11 mouse cellular contexts compared by ENCODE assay signal in the genomic region with DNA sequence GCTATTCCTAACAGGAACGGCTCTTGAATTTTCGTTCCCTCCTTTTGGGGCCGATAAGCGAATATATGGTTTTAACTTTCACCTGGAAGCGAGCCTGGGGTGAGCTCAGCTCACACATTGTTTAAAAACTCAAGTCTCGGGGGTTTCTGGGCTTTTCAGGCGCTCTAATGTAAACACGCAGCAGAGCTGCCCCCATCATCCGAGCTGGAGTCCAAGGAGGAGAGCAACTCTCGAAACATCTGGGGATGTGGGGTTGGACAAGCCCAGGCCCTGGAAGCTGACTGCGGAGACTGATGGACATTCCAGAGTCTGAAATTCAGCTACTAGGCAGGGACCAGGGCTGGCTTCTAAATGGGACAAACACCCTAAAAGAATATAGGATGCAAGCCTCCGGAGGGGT. TPM values are rescaled to one million over a fixed set of nuclear protein-coding genes. Genes with fewer than 3 reads are reported as not detected.
DNase-seq lines count a peak whose midpoint lies in the region; ATAC-seq lines count a peak whose summit lies in the region.
"Had no signal": no experiment of that assay in that cellular context is flagged by ENCODE, and none has a peak within 500 bp of the region (broad histone marks: within the 10 kb centered on the region; RNA-seq: fewer than 3 reads in every experiment).

No protein-coding gene starts in this region.

- H3K9ac ChIP-seq in heart, embryonic 11.5 days (ENCODE audit: low read depth, low read length) = peak overlapping the region; percentile 81
- H3K9ac ChIP-seq in lung, embryonic 16.5 days (ENCODE audit: low read length) = peak overlapping the region; percentile 5; the same call in 1 of the 2 replicates
- no peak overlapping the region for H3K9ac ChIP-seq in intestine, embryonic 15.5 days
- no peak overlapping the region for H3K9ac ChIP-seq in stomach, embryonic 14.5 days (replicated peaks; ENCODE audit: low read depth, low read length)

- peak overlapping the region; percentile 89 for H3K4me2 ChIP-seq in heart, embryonic 11.5 days
- peak overlapping the region; percentile 88 for H3K4me2 ChIP-seq in lung, embryonic 16.5 days (ENCODE audit: low read depth, low read length)
- peak overlapping the region; percentile 88 for H3K4me2 ChIP-seq in intestine, embryonic 15.5 days (replicated peaks)
- H3K4me2 ChIP-seq in stomach, embryonic 14.5 days (replicated peaks; ENCODE audit: low read depth, low read length) = peak overlapping the region; percentile 70

- peaks cover 17% of the 10 kb centered on the region; the same call in 1 of the 2 replicates for H3K4me1 ChIP-seq in heart, embryonic 11.5 days (ENCODE audit: control insufficient read depth, insufficient read depth, low read length)
- H3K4me1 ChIP-seq in lung, embryonic 16.5 days (replicated peaks; ENCODE audit: control insufficient read depth, insufficient read depth, low read length) = peaks cover 13% of the 10 kb centered on the region
- H3K4me1 ChIP-seq in intestine, embryonic 15.5 days (replicated peaks) = peaks cover 12% of the 10 kb centered on the region
- H3K4me1 ChIP-seq in stomach, embryonic 14.5 days (ENCODE audit: control insufficient read depth, insufficient read depth, low read length) = peaks cover 8% of the 10 kb centered on the region; the same call in 1 of the 2 replicates

- H3K27me3 ChIP-seq in heart, embryonic 11.5 days (ENCODE audit: control insufficient read depth, insufficient read depth, low read length) = no peaks in the 10 kb centered on the region
- no peaks in the 10 kb centered on the region for H3K27me3 ChIP-seq in lung, embryonic 16.5 days (ENCODE audit: control insufficient read depth, insufficient read depth, low read depth, low read length)
- no peaks in the 10 kb centered on the region; the same call in 1 of the 2 replicates for H3K27me3 ChIP-seq in intestine, embryonic 15.5 days (replicated peaks)
- H3K27me3 ChIP-seq in stomach, embryonic 14.5 days (ENCODE audit: control insufficient read depth, insufficient read depth, low read length) = no peaks in the 10 kb centered on the region

- no peak overlapping the region for H3K27ac ChIP-seq in heart, embryonic 11.5 days (ENCODE audit: low read depth, low read length)
- no peak overlapping the region for H3K27ac ChIP-seq in lung, embryonic 16.5 days (ENCODE audit: low read length)
- H3K27ac ChIP-seq in intestine, embryonic 15.5 days = peak overlapping the region; percentile 1; the same call in 1 of the 2 replicates
- H3K27ac ChIP-seq in stomach, embryonic 14.5 days (ENCODE audit: low read length) = peak overlapping the region; percentile 70

- no peaks in the 10 kb centered on the region for H3K36me3 ChIP-seq in heart, embryonic 11.5 days (ENCODE audit: control insufficient read depth, insufficient read depth, low read length)
- H3K36me3 ChIP-seq in lung, embryonic 16.5 days (ENCODE audit: control insufficient read depth, insufficient read depth, low read length) = no peaks in the 10 kb centered on the region
- H3K36me3 ChIP-seq in intestine, embryonic 15.5 days = no peaks in the 10 kb centered on the region
- H3K36me3 ChIP-seq in stomach, embryonic 14.5 days (ENCODE audit: control insufficient read depth, insufficient read depth, low read length) = no peaks in the 10 kb centered on the region

- H3K9me3 ChIP-seq in heart, embryonic 11.5 days (replicated peaks; ENCODE audit: control insufficient read depth, low read length) = no peaks in the 10 kb centered on the region
- H3K9me3 ChIP-seq in lung, embryonic 16.5 days (ENCODE audit: control insufficient read depth, low read length) = no peaks in the 10 kb centered on the region
- H3K9me3 ChIP-seq in intestine, embryonic 15.5 days = no peaks in the 10 kb centered on the region
- no peaks in the 10 kb centered on the region for H3K9me3 ChIP-seq in stomach, embryonic 14.5 days (ENCODE audit: control insufficient read depth, low read depth, low read length)

- H3K4me3 ChIP-seq in heart, embryonic 11.5 days (ENCODE audit: low read depth, low read length) = peak overlapping the region; percentile 55
- peak overlapping the region; percentile 49 for H3K4me3 ChIP-seq in lung, embryonic 16.5 days (ENCODE audit: low read length)
- H3K4me3 ChIP-seq in intestine, embryonic 15.5 days (replicated peaks) = peak overlapping the region; percentile 50
- peak overlapping the region; percentile 47; the same call in 1 of the 2 replicates for H3K4me3 ChIP-seq in stomach, embryonic 14.5 days (ENCODE audit: low read depth, low read length)
- H3K4me3 ChIP-seq: megakaryocyte, embryonic 14.5 days had no signal

- DNase-seq in heart, adult 8-10 months (ENCODE audit: low spot score) = no peak
- no peak for DNase-seq in lung, postnatal 36 days
- DNase-seq in thymus, postnatal 4 days = no peak
- DNase-seq: cerebellum, adult 11-12 months; gastrocnemius, postnatal 10 days had no signal

- 24% methylated on average over 12 of the region's 12 CpGs for WGBS in heart, embryonic 11.5 days (ENCODE audit: insufficient replicate concordance)
- WGBS in lung, embryonic 16.5 days = 5% methylated on average over 12 of the region's 12 CpGs
- WGBS in intestine, embryonic 15.5 days = 18% methylated on average over 12 of the region's 12 CpGs
- 11% methylated on average over 12 of the region's 12 CpGs for WGBS in stomach, embryonic 14.5 days

- no peak for ATAC-seq in heart, embryonic 11.5 days (replicated peaks; ENCODE audit: insufficient number of reproducible peaks, low FRiP score, low TSS enrichment)
- ATAC-seq in lung, embryonic 16.5 days (ENCODE audit: low read depth) = 0 out of 2 replicates have a peak, but pooled peaks have one; percentile 22
- peak; percentile 58; the same call in 1 of the 2 replicates for ATAC-seq in intestine, embryonic 15.5 days
- peak; percentile 46; the same call in 1 of the 2 replicates for ATAC-seq in stomach, embryonic 14.5 days (ENCODE audit: insufficient number of reproducible peaks, insufficient read depth, low FRiP score, low read depth)
- ATAC-seq in CD4-positive, CD25-positive, alpha-beta regulatory T cell, adult 4 months = no peak

RNA-seq across cellular contexts. Expression of gene Ptgis, which starts 1.1 kb away (rescaled TPM):
- polyA plus RNA-seq in heart, embryonic 11.5 days (2014; fragmentation: Nextera tagmentation; extraction: Ambion mirVana) = 19.6 and 21.6 TPM in 2 replicates
- total RNA-seq in heart, adult 8-10 months (2022) = 10 to 100 TPM; 14.5 to 23.5 (median 16.9) TPM
- 14.4 and 15.8 TPM in 2 replicates for polyA plus RNA-seq in lung, embryonic 16.5 days (2015; fragmentation: Nextera tagmentation; extraction: Ambion mirVana)
- 12.0 and 13.4 TPM in 2 replicates for polyA plus RNA-seq in intestine, embryonic 15.5 days (2015; fragmentation: Nextera tagmentation; extraction: Ambion mirVana)
- 26.6 and 28.1 TPM in 2 replicates for polyA plus RNA-seq in stomach, embryonic 14.5 days (2014; fragmentation: Nextera tagmentation; extraction: Ambion mirVana)
- polyA plus RNA-seq in CD4-positive, CD25-positive, alpha-beta regulatory T cell, adult 4 months (2017; shearing (Covaris generic)) = under 1 TPM in 1 of 2 experiments, not detected in 1; 0.16 TPM

RNA-seq across cellular contexts. Expression of gene Kcnb1, which starts 49.3 kb away (rescaled TPM):
- 0.10 and 0.16 TPM in 2 replicates for polyA plus RNA-seq in heart, embryonic 11.5 days (2014; fragmentation: Nextera tagmentation; extraction: Ambion mirVana)
- 10 to 100 TPM; 33.9 to 43.8 (median 38.8) TPM for total RNA-seq in heart, adult 8-10 months (2022)
- 0.45 and 0.65 TPM in 2 replicates for polyA plus RNA-seq in lung, embryonic 16.5 days (2015; fragmentation: Nextera tagmentation; extraction: Ambion mirVana)
- polyA plus RNA-seq in intestine, embryonic 15.5 days (2015; fragmentation: Nextera tagmentation; extraction: Ambion mirVana) = 1.1 and 1.7 TPM in 2 replicates
- 2.1 and 2.5 TPM in 2 replicates for polyA plus RNA-seq in stomach, embryonic 14.5 days (2014; fragmentation: Nextera tagmentation; extraction: Ambion mirVana)
- polyA plus RNA-seq in CD4-positive, CD25-positive, alpha-beta regulatory T cell, adult 4 months (2017; shearing (Covaris generic)) = under 1 TPM; 0.22 to 0.92 TPM

Comparison
In these comparisons a context has a peak if more than half of its experiments do, and no peak if none do; other contexts are left out.
1. ATAC-seq: peak in lung, embryonic 16.5 days (single experiment), intestine, embryonic 15.5 days (single experiment) and stomach, embryonic 14.5 days (single experiment); none in heart, embryonic 11.5 days (single experiment) and CD4-positive, CD25-positive, alpha-beta regulatory T cell, adult 4 months (single experiment).
2. H3K27ac ChIP-seq: peak in intestine, embryonic 15.5 days (single experiment) and stomach, embryonic 14.5 days (single experiment); none in heart, embryonic 11.5 days (single experiment) and lung, embryonic 16.5 days (single experiment).
3. H3K9ac ChIP-seq: peak in heart, embryonic 11.5 days (single experiment) and lung, embryonic 16.5 days (single experiment); none in intestine, embryonic 15.5 days (single experiment) and stomach, embryonic 14.5 days (single experiment).
4. RNA of gene Ptgis, which starts 1.1 kb away (polyA plus RNA-seq): 26.6 to 28.1 TPM in stomach, embryonic 14.5 days, 19.6 to 21.6 TPM in heart, embryonic 11.5 days, 14.4 to 15.8 TPM in lung, embryonic 16.5 days and 12.0 to 13.4 TPM in intestine, embryonic 15.5 days; 0.16 TPM in CD4-positive, CD25-positive, alpha-beta regulatory T cell, adult 4 months; every median in the first group is over 10 times any median in the second.
5. Peak in every context shown above with its lines, with median percentiles within 50 percentile points of each other: H3K4me2 ChIP-seq and H3K4me3 ChIP-seq.